Mouse (Mus musculus) heart, postnatal 0 days (tissue): ENCODE data around the gene Map2. TPM values are rescaled to one million over a fixed set of nuclear protein-coding genes. Genes with fewer than 3 reads are reported as not detected.

Experiments used
- ATAC-seq: fragments of 200-750 bp; cut with Nextera tagmentation; 2 replicates; pipeline ENCODE4 v1.8.0; 2017; ENCODE audit warnings: low read depth, moderate number of reproducible peaks, moderate library complexity; ENCODE audit not compliant: insufficient read depth
- DNase-seq: peaks from one replicate; pipeline ENCODE4 v3.0.0-alpha.2; 2016; ENCODE audit warnings: low spot score
- H3K27ac ChIP-seq: fragments of 300-500 bp; sonication (generic); 2 replicates; pipeline ENCODE4 v1.5.1; 2014; ENCODE audit warnings: low read depth, mild to moderate bottlenecking
- H3K27me3 ChIP-seq: fragments of 300-500 bp; sonication (generic); 2 replicates; pipeline ENCODE4 v1.6.1; 2014; ENCODE audit warnings: low read length, mixed read lengths; ENCODE audit not compliant: control insufficient read depth, insufficient read depth
- H3K36me3 ChIP-seq: fragments of 300-500 bp; sonication (generic); replicated peaks from 2 replicates; pipeline ENCODE4 v1.6.1; 2014; ENCODE audit warnings: low read length, mixed read lengths; ENCODE audit not compliant: control insufficient read depth, insufficient read depth
- H3K4me1 ChIP-seq: fragments of 300-500 bp; sonication (generic); 2 replicates; pipeline ENCODE4 v1.6.1; 2014; ENCODE audit warnings: antibody characterized with exemption; ENCODE audit not compliant: control insufficient read depth, insufficient read depth
- H3K4me2 ChIP-seq: fragments of 300-500 bp; sonication (generic); 2 replicates; pipeline ENCODE4 v1.6.1; 2014; ENCODE audit warnings: low read depth, mild to moderate bottlenecking, low read length, moderate library complexity
- H3K4me3 ChIP-seq: fragments of 300-500 bp; sonication (generic); 2 replicates; pipeline ENCODE4 v1.5.1; 2014; ENCODE audit warnings: low read depth, low read length
- H3K9ac ChIP-seq: fragments of 300-500 bp; sonication (generic); replicated peaks from 2 replicates; pipeline ENCODE4 v1.6.1; 2014; ENCODE audit warnings: low read depth, low read length, mixed read lengths
- H3K9me3 ChIP-seq: fragments of 300-500 bp; sonication (generic); replicated peaks from 2 replicates; pipeline ENCODE4 v1.6.1; 2016; ENCODE audit warnings: low read length; ENCODE audit not compliant: control insufficient read depth
- CTCF ChIP-seq: IDR thresholded peaks from 2 replicates; pipeline ENCODE4 v1.5.1; 2016; ENCODE audit warnings: antibody characterized with exemption, control low read depth, low read depth
- EP300 ChIP-seq: IDR thresholded peaks from 2 replicates; pipeline ENCODE4 v1.6.1; 2016; ENCODE audit warnings: antibody characterized with exemption, low read depth
- WGBS: fragments of 180-500 bp; shearing (Covaris S2); extraction: QIAGEN DNeasy Blood & Tissue Kit; methylation state at CpG from one replicate; pipeline ENCODE4 v1.1.7; 2014; 5-methylcytosine and 5-hydroxymethylcytosine counted together
- polyA plus RNA-seq: library from polyadenylated mRNA; unstranded; fragments of >200 nt; fragmentation: Nextera tagmentation; extraction: Ambion mirVana; gene quantifications from 2 replicates; pipeline ENCODE4 v1.2.1, GENCODE M21; 2015
- total RNA-seq: library from RNA; depleted of rRNA; stranded (reverse); fragments of >200 nt; gene quantifications from 2 replicates; pipeline ENCODE4 v1.2.3, GENCODE M21; 2014; ENCODE audit warnings: low replicate concordance

Gene Map2
- total and polyA plus RNA-seq, 2 experiments from 2014 or later, result 0.97 to 19.9 TPM

- no peak overlapping the region for H3K4me2 ChIP-seq
- H3K9ac ChIP-seq, result no peak overlapping the region
- DNase-seq (no peak), ATAC-seq (no peak)
- peaks cover 6% of the 10 kb centered on the region; the same call in 1 of the 2 replicates for H3K27me3 ChIP-seq
- H3K4me1 ChIP-seq, result no peaks in the 10 kb centered on the region
- no peaks in the 10 kb centered on the region for H3K9me3 ChIP-seq
- no peak overlapping the region for H3K4me3 ChIP-seq
- TF ChIP-seq CTCF, result no peak
- TF ChIP-seq EP300, result no peak
- no peaks in the 10 kb centered on the region for H3K36me3 ChIP-seq
- 80% methylated on average over 3 of the region's 3 CpGs for WGBS
- H3K27ac ChIP-seq, result no peak overlapping the region
Observed at GRCm38 (mm10) chr1:66172127-66172526, 2.9 kb upstream of the Map2 start.

GRCm38 (mm10) chr1:66173630-66174029 is 1.4 kb upstream of the Map2 start:
- Histone ChIP-seq H3K36me3 (no peaks in the 10 kb centered on the region), H3K4me2 (no peak overlapping the region), H3K27me3 (peaks cover 6% of the 10 kb centered on the region; the same call in 1 of the 2 replicates), H3K27ac (no peak overlapping the region), H3K4me3 (no peak overlapping the region), H3K9ac (no peak overlapping the region), H3K9me3 (no peaks in the 10 kb centered on the region), H3K4me1 (no peaks in the 10 kb centered on the region)
- no peak for DNase-seq
- 49% methylated on average over 5 of the region's 5 CpGs for WGBS
- ATAC-seq, result no peak
- no peak for TF ChIP-seq EP300
- no peak for TF ChIP-seq CTCF

- peaks cover 6% of the 10 kb centered on the region; the same call in 1 of the 2 replicates for H3K27me3 ChIP-seq
- H3K4me1 ChIP-seq, result no peaks in the 10 kb centered on the region
- H3K4me2 ChIP-seq, result peak overlapping the region; percentile 77; the same call in 1 of the 2 replicates
- no peak for TF ChIP-seq CTCF
- TF ChIP-seq EP300, result no peak
- no peaks in the 10 kb centered on the region for H3K9me3 ChIP-seq
- no peak overlapping the region for H3K27ac ChIP-seq
- H3K4me3 ChIP-seq, result no peak overlapping the region
- H3K36me3 ChIP-seq, result no peaks in the 10 kb centered on the region
- 34% methylated on average over 9 of the region's 9 CpGs for WGBS
- no peak for DNase-seq
- no peak for ATAC-seq
- no peak overlapping the region for H3K9ac ChIP-seq
Observed at GRCm38 (mm10) chr1:66176012-66176837, 1.2 kb downstream of the Map2 start.

- DNase-seq, result no peak
- no peaks in the 10 kb centered on the region for H3K36me3 ChIP-seq
- ATAC-seq, result no peak
- peaks cover 6% of the 10 kb centered on the region; the same call in 1 of the 2 replicates for H3K27me3 ChIP-seq
- H3K4me2 ChIP-seq, result no peak overlapping the region
- no peaks in the 10 kb centered on the region for H3K9me3 ChIP-seq
- no peaks in the 10 kb centered on the region for H3K4me1 ChIP-seq
- 67% methylated on average over 2 of the region's 2 CpGs for WGBS
- H3K27ac ChIP-seq, result no peak overlapping the region
- TF ChIP-seq EP300 (no peak), CTCF (no peak)
- no peak overlapping the region for H3K4me3 ChIP-seq
- H3K9ac ChIP-seq, result no peak overlapping the region
Observed at GRCm38 (mm10) chr1:66176838-66177105, 1.7 kb downstream of the Map2 start.

GRCm38 (mm10) chr1:66177489-66178170 is 2.6 kb downstream of the Map2 start:
- no peaks in the 10 kb centered on the region for H3K9me3 ChIP-seq
- no peaks in the 10 kb centered on the region for H3K36me3 ChIP-seq
- H3K4me2 ChIP-seq, result no peak overlapping the region
- H3K4me3 ChIP-seq, result no peak overlapping the region
- H3K9ac ChIP-seq, result no peak overlapping the region
- peaks cover 6% of the 10 kb centered on the region; the same call in 1 of the 2 replicates for H3K27me3 ChIP-seq
- WGBS, result 48% methylated on average over 4 of the region's 4 CpGs
- ATAC-seq (no peak), DNase-seq (no peak)
- H3K4me1 ChIP-seq, result no peaks in the 10 kb centered on the region
- TF ChIP-seq CTCF, result no peak
- TF ChIP-seq EP300, result no peak
- no peak overlapping the region for H3K27ac ChIP-seq
